Mouse (Mus musculus) forebrain, embryonic 15.5 days (tissue): ENCODE measurements at regions not wholly inside any gene's neighbourhood (a gene's known extent, or its start where the extent isn't known, plus 50 kb on each side); places are given as distances from the start of the nearest gene placed in this dataset.
A peak's percentile ranks its signal among the peaks of the same experiment; 100 is the strongest.

Experiments
- ATAC-seq: fragments of 200-750 bp; cut with Nextera tagmentation; replicated peaks from 2 replicates; pipeline ENCODE4 v1.8.0; 2017; ENCODE audit warnings: mild to moderate bottlenecking, moderate TSS enrichment, moderate library complexity
- H3K27ac ChIP-seq: fragments of 300-500 bp; sonication (generic); replicated peaks from 2 replicates; pipeline ENCODE4 v1.5.1; 2015; ENCODE audit warnings: mild to moderate bottlenecking, inconsistent platforms
- H3K27me3 ChIP-seq: fragments of 300-500 bp; sonication (generic); 2 replicates; pipeline ENCODE4 v1.6.1; 2015; ENCODE audit warnings: inconsistent platforms
- H3K36me3 ChIP-seq: fragments of 300-500 bp; sonication (generic); 2 replicates; pipeline ENCODE4 v1.6.1; 2015; ENCODE audit warnings: mild to moderate bottlenecking, inconsistent platforms
- H3K4me1 ChIP-seq: fragments of 300-500 bp; sonication (generic); 2 replicates; pipeline ENCODE4 v1.6.1; 2015; ENCODE audit warnings: inconsistent platforms
- H3K4me2 ChIP-seq: fragments of 300-500 bp; sonication (generic); replicated peaks from 2 replicates; pipeline ENCODE4 v1.6.1; 2015; ENCODE audit warnings: mild to moderate bottlenecking, inconsistent platforms
- H3K4me3 ChIP-seq: fragments of 300-500 bp; sonication (generic); 2 replicates; pipeline ENCODE4 v1.5.1; 2015; ENCODE audit warnings: mild to moderate bottlenecking, inconsistent platforms
- H3K9ac ChIP-seq: fragments of 300-500 bp; sonication (generic); replicated peaks from 2 replicates; pipeline ENCODE4 v1.6.1; 2015; ENCODE audit warnings: mild to moderate bottlenecking, inconsistent platforms
- H3K9me3 ChIP-seq: fragments of 300-500 bp; sonication (generic); 2 replicates; pipeline ENCODE4 v1.6.1; 2016; ENCODE audit warnings: inconsistent platforms
- WGBS: fragments of 180-500 bp; shearing (Covaris S2); methylation state at CpG from one replicate; pipeline ENCODE4 v1.1.7; 2015; ENCODE audit warnings: mixed read lengths; 5-methylcytosine and 5-hydroxymethylcytosine counted together

DNA sequence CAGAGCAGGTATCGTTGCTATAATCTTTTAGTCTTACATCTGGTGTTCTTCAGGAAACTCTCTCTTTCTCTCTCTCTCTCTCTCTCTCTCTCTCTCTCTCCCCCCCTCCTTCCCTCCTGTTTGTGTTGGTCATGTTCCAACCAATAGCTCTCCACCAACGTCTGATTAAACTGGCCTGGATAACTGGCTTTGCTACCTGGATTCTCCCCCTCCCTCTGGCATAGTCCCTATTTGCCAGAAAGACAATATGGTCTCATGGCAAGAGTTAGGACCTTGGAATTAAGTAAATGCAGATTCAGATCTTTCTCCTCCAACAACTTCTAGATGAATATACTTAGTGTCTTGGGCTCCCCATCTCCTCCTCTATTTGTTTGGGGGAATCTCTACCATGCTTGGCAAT is 161.6 kb upstream of the Jarid2 start:
- Histone ChIP-seq H3K9ac (no peak overlapping the region), H3K4me2 (no peak overlapping the region), H3K9me3 (no peaks in the 10 kb centered on the region), H3K4me1 (no peaks in the 10 kb centered on the region), H3K36me3 (no peaks in the 10 kb centered on the region), H3K4me3 (no peak overlapping the region), H3K27me3 (no peaks in the 10 kb centered on the region), H3K27ac (no peak overlapping the region)
- no peak for ATAC-seq
- 60% methylated on average over 2 of the region's 2 CpGs for WGBS

DNA sequence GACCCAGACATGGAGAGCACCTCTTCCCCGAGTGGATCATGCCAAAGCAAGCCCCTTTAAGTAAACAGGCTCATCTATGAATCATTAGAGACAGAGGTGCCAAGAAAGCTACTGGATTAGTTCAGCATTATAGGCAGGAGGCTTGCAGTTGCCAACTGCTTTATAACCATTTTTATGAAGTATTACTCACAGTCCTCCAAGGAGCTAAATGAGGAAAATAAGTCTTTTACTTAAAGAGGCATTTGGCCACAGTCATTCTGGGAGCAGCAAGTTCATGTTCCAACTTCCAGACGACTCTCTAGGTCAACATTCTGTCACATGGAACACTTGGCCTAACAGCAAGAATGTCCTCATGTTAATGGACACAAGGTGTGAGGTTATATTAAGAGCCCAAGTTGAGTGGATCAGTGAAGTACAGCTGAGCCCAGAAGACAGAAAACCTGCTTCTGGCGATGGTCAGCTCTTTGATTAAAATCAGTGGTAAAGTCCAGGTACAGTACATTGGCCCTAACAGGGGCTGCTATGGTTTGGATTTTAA is 160.0 kb upstream of the Jarid2 start:
- H3K4me2 ChIP-seq, result no peak overlapping the region
- WGBS, result 82% methylated on average over 3 of the region's 3 CpGs
- no peak for ATAC-seq

DNA sequence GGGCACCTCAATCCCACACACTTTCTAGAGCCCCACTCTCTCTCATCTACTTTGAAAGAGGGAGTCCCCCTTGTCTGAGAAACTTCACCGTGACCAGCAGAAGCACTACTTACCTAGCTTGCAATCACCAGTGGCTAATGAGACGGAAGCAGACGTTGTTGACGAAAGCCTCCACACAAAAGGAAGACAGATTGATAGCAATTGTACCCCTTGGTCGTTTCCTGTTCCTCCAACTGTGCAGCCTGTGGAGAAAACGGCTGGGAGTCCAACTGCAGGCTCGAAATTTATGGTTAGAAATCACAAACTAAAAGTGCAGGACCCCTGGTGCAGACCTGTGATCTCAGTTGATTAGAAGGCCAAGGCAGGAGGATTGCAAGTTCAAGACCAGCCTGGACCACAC is 155.8 kb upstream of the Jarid2 start:
- no peak overlapping the region for H3K4me2 ChIP-seq
- no peaks in the 10 kb centered on the region for H3K9me3 ChIP-seq
- ATAC-seq, result no peak
- H3K36me3 ChIP-seq, result no peaks in the 10 kb centered on the region
- no peaks in the 10 kb centered on the region for H3K27me3 ChIP-seq
- no peak overlapping the region for H3K4me3 ChIP-seq
- no peak overlapping the region for H3K9ac ChIP-seq
- no peak overlapping the region for H3K27ac ChIP-seq
- WGBS, result 13% methylated on average over 7 of the region's 7 CpGs
- 0 out of 2 replicates have a peak, but pooled peaks cover 3% of the 10 kb centered on the region for H3K4me1 ChIP-seq

More for the DNA sequence above, 160.0 kb upstream of the Jarid2 start:
- H3K4me3 ChIP-seq, result no peak overlapping the region
- no peaks in the 10 kb centered on the region for H3K27me3 ChIP-seq
- H3K9me3 ChIP-seq, result no peaks in the 10 kb centered on the region
- 0 out of 2 replicates have a peak, but pooled peaks cover 3% of the 10 kb centered on the region for H3K4me1 ChIP-seq
- H3K27ac ChIP-seq, result no peak overlapping the region
- no peak overlapping the region for H3K9ac ChIP-seq
- no peaks in the 10 kb centered on the region for H3K36me3 ChIP-seq

DNA sequence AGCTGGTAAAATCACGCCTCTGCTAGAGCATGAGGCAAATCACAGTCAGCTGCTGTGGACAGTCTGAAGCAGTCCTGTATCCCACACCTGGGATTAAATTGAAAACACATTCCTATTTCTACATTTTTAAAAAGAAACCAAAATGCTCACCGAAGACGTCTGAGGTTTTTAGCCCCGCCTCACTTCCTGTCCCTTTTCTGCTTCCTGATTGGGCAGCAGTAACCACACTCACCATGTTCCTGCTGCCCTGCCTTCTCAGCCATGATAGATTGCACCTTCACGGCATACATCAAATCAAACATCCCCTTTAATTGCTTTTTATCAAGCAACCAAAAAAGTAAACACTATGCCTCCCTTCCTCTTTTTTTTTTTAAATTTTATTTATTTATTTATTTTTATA is 150.1 kb upstream of the Jarid2 start:
- H3K4me3 ChIP-seq, result no peak overlapping the region
- H3K4me1 ChIP-seq, result peaks cover 21% of the 10 kb centered on the region
- H3K4me2 ChIP-seq, result no peak overlapping the region
- H3K27ac ChIP-seq, result no peak overlapping the region
- ATAC-seq, result no peak
- no peaks in the 10 kb centered on the region for H3K27me3 ChIP-seq
- H3K9ac ChIP-seq, result no peak overlapping the region
- H3K36me3 ChIP-seq, result no peaks in the 10 kb centered on the region
- 97% methylated on average over 5 of the region's 5 CpGs for WGBS
- peaks cover 5% of the 10 kb centered on the region; the same call in 1 of the 2 replicates for H3K9me3 ChIP-seq

DNA sequence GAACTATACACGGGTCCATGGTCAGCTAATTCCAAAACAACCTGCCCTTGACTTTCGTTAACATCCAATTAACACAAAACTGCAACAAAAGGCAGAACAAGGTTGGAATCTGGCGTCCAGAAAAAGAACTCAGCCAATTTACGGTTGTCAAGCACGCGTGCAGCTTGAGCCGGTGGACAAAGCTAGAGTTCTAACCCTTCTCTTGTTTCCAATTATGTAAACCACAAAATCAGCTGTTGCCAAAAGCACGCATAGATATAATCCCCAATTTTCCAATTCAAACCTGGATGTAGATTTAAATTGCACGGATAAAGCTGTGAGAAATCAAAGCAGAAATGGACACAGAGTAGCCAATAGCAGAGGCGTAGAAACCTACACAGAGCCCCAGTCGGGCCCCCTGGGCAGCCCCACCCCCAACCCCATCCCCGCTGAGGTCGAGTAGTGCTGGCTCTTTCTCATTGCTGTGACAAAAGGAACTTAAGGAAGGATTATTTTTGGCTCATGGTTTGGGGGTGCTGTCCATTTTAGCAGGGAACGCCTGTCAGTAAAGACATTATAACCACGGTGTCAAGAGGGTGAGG is 149.0 kb upstream of the Jarid2 start:
- no peak overlapping the region for H3K27ac ChIP-seq
- 0 out of 2 replicates have a peak overlapping the region, but pooled peaks have one; percentile 3 for H3K4me3 ChIP-seq
- no peaks in the 10 kb centered on the region for H3K27me3 ChIP-seq
- peak overlapping the region; percentile 19; the same call in 1 of the 2 replicates for H3K4me2 ChIP-seq
- 17% methylated on average over 15 of the region's 15 CpGs for WGBS
- ATAC-seq, result no peak
- H3K9ac ChIP-seq, result no peak overlapping the region
- H3K36me3 ChIP-seq, result no peaks in the 10 kb centered on the region
- peaks cover 5% of the 10 kb centered on the region; the same call in 1 of the 2 replicates for H3K9me3 ChIP-seq
- peaks cover 21% of the 10 kb centered on the region for H3K4me1 ChIP-seq

DNA sequence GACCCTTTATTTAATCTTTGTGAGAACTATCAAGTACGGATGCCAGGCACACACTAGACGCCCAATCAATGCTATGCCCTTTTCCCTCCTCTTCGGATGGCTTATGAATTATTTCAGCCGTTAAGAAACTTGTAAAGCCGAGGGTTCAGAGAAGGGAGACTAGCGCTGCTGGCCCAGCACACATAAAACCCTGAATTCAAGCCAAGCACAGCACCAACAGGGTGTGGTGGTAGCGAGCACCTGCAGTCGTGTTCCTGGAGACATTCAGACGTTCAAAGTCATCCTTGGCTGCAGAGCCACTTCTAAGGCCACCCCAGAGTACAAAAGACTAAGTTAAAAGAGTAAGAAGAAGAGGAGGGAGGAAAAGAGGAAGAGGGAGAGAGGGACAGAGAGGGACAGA is 148.5 kb upstream of the Jarid2 start:
- H3K9me3 ChIP-seq, result peaks cover 5% of the 10 kb centered on the region; the same call in 1 of the 2 replicates
- H3K27me3 ChIP-seq, result no peaks in the 10 kb centered on the region
- H3K4me1 ChIP-seq, result peaks cover 21% of the 10 kb centered on the region
- 15% methylated on average over 9 of the region's 9 CpGs for WGBS
- H3K4me3 ChIP-seq, result no peak overlapping the region
- no peak for ATAC-seq
- no peaks in the 10 kb centered on the region for H3K36me3 ChIP-seq
- 0 out of 2 replicates have a peak overlapping the region, but pooled peaks have one; percentile 19 for H3K4me2 ChIP-seq
- H3K27ac ChIP-seq, result no peak overlapping the region
- H3K9ac ChIP-seq, result no peak overlapping the region

DNA sequence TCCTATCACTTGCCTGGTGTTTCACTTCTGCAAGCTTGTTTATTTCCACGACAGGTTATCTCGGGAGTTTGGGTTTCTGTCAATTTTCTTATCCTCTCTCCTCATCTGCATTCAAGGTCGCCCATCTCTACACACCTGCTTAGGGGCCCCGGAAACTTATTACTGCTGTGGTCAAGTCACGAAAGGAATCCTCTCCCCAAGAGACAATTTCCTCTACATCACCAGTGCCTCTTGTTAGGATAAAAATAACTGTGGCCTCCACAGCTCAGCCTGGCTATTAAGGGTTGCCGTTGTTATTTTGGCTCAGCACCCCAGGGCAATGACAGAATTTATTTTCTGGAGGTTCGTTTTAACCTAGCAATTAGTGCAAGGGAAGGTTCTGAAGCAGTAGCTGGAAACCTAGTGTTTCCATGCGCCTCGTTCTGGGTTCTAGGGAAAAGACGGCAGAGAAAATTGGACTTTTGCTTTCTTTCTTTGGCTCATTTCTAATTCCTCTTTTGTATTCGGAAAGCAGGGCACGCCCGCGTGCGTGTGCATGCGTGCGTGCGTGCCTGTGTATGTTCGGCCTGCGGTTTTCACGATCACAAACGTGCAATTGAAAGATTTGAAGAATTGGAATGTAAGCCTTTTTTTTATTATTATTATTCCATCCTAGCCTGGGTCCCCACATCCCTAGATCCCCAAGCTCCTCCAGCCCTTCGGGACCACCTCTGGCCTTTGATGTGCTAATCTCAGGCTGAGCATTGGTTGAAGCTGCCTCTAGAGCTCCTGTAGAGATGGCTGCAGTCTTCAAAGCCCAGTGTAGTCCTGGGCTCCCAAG is 147.1 kb upstream of the Jarid2 start:
- Histone ChIP-seq H3K9ac (0 out of 2 replicates have a peak overlapping the region, but pooled peaks have one; percentile 19), H3K9me3 (peaks cover 5% of the 10 kb centered on the region; the same call in 1 of the 2 replicates), H3K27ac (no peak overlapping the region), H3K4me1 (peaks cover 21% of the 10 kb centered on the region), H3K4me2 (peak overlapping the region; percentile 35), H3K27me3 (no peaks in the 10 kb centered on the region), H3K36me3 (no peaks in the 10 kb centered on the region), H3K4me3 (no peak overlapping the region)
- no peak for ATAC-seq
- 14% methylated on average over 23 of the region's 23 CpGs for WGBS

DNA sequence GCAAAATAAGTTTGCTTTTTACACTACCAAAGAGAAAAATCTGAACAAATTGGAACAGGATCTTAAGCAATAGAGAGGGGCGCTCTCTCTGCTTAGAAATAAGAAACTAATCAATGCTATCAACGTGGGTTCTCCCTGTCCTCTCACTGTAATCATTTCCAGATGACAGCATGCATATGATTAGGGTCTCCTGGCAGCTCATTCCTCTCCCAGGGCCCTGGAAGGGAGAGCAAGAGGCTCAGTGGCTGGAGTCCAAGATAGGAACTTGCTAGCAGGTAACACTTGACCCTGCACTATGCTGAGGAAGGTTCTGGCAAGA is 146.5 kb upstream of the Jarid2 start:
- WGBS, result 15% methylated on average over 2 of the region's 2 CpGs
- Histone ChIP-seq H3K4me2 (peak overlapping the region; percentile 35), H3K9ac (no peak overlapping the region), H3K4me3 (no peak overlapping the region), H3K36me3 (no peaks in the 10 kb centered on the region), H3K4me1 (peaks cover 21% of the 10 kb centered on the region), H3K27me3 (no peaks in the 10 kb centered on the region), H3K9me3 (peaks cover 5% of the 10 kb centered on the region; the same call in 1 of the 2 replicates), H3K27ac (no peak overlapping the region)
- ATAC-seq, result no peak

DNA sequence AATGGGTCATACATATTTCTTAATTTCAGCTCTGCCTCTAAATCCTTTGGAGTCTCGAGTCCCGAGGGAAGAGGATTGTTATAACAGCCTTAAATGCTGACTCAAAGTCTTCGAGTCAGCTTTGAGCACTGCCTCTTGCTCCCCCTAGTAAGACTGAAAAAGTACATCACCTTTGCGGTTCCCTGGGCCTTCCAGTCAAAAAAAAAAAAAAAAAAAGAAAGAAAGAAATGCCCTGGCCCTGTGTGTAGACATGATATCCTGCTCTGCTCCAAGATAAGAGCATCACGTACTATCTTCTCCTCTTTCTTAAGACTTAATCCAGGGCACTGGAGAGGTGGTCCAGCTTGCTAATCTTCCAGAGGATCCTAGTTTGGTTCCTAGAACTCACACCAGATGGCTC is 145.7 kb upstream of the Jarid2 start:
- 64% methylated on average over 5 of the region's 5 CpGs for WGBS
- no peak overlapping the region for H3K4me2 ChIP-seq
- no peak overlapping the region for H3K27ac ChIP-seq
- peaks cover 21% of the 10 kb centered on the region for H3K4me1 ChIP-seq
- H3K9ac ChIP-seq, result no peak overlapping the region
- no peaks in the 10 kb centered on the region for H3K27me3 ChIP-seq
- H3K36me3 ChIP-seq, result no peaks in the 10 kb centered on the region
- H3K9me3 ChIP-seq, result peaks cover 5% of the 10 kb centered on the region; the same call in 1 of the 2 replicates
- no peak overlapping the region for H3K4me3 ChIP-seq
- ATAC-seq, result no peak

DNA sequence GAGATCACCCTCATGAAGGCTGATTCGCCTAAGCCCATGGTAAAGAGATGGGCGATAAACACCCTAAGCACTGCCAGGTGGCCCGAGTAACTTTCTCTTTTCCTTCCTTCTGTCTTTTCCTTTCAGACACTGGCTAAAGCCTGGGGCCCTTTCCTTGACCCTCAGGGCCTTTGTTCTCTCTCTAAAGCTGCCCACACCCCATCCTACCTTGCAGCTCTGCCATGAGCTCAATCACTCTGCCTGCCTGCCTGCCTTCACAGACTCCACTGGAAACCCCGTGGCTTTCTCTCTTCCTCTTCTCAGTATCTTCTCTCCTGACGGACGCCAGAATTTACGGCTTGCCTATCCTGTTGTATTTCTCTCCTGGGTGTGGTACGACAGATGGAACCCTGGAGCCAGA is 145.1 kb upstream of the Jarid2 start:
- Histone ChIP-seq H3K27me3 (no peaks in the 10 kb centered on the region), H3K9me3 (peaks cover 2% of the 10 kb centered on the region; the same call in 1 of the 2 replicates), H3K27ac (no peak overlapping the region), H3K4me3 (no peak overlapping the region), H3K4me1 (peaks cover 21% of the 10 kb centered on the region), H3K36me3 (no peaks in the 10 kb centered on the region), H3K4me2 (no peak overlapping the region), H3K9ac (no peak overlapping the region)
- 41% methylated on average over 8 of the region's 8 CpGs for WGBS
- ATAC-seq, result no peak

DNA sequence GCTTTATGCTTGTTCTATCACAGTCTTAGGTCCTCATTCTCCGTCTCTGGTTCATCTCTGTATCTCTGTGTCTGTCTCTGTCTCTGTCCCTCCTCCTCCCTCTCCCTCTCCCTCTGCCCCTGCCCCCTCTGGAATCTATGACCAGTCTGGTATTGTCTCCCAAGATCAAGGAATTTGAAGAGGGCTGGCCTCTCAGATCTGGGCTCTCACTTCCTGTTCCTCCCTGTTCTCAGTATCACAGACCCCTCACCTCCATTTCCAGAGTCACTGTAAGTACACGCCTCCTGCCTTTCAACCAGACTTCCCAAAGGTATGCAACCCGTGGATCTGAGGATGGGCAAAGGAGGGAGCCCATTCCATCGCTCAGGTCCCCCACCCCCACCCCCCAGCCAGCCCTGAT is 144.7 kb upstream of the Jarid2 start:
- Histone ChIP-seq H3K9me3 (no peaks in the 10 kb centered on the region), H3K4me3 (no peak overlapping the region), H3K4me1 (peaks cover 21% of the 10 kb centered on the region), H3K27me3 (no peaks in the 10 kb centered on the region), H3K9ac (no peak overlapping the region), H3K27ac (no peak overlapping the region), H3K36me3 (no peaks in the 10 kb centered on the region), H3K4me2 (no peak overlapping the region)
- ATAC-seq, result no peak
- WGBS, result 50% methylated on average over 4 of the region's 4 CpGs

DNA sequence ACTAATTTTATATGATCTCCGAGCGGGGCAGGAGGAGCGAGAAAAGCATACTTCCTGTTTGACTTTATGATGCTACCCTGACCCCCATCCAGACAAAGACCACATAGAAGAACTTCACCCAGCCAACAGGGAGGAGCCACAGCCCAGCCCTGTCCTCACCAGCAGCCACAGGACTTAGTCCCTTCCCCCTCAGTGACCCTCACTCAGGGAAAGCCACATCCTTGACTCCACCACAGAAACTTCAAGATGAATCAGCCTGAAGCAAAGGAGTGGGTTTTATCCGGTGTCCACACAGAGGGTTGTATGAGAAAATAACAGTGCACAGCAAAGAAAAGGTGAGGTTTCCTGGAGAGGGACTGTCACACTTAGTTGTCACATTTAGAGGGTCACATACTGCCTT is 141.4 kb upstream of the Jarid2 start:
- Histone ChIP-seq H3K4me1 (no peaks in the 10 kb centered on the region), H3K27me3 (no peaks in the 10 kb centered on the region), H3K9ac (no peak overlapping the region), H3K4me2 (no peak overlapping the region), H3K36me3 (no peaks in the 10 kb centered on the region), H3K27ac (no peak overlapping the region), H3K9me3 (no peaks in the 10 kb centered on the region), H3K4me3 (no peak overlapping the region)
- ATAC-seq, result no peak
- 90% methylated on average over 4 of the region's 4 CpGs for WGBS
